Mouse (Mus musculus) heart, embryonic 11.5 days (tissue): ENCODE measurements around the gene Nupr1. TPM values are rescaled to one million over a fixed set of nuclear protein-coding genes. Genes with fewer than 3 reads are reported as not detected.

Experiments
- ATAC-seq: fragments of 200-750 bp; cut with Nextera tagmentation; replicated peaks from 2 replicates; pipeline ENCODE4 v1.8.0; 2017; ENCODE audit warnings: moderate library complexity; ENCODE audit not compliant: insufficient number of reproducible peaks, low FRiP score, low TSS enrichment
- H3K27ac ChIP-seq: fragments of 300-500 bp; sonication (generic); 2 replicates; pipeline ENCODE4 v1.5.1; 2014; ENCODE audit warnings: mild to moderate bottlenecking, low read depth, low read length
- H3K27me3 ChIP-seq: fragments of 300-500 bp; sonication (generic); 2 replicates; pipeline ENCODE4 v1.6.1; 2014; ENCODE audit warnings: mild to moderate bottlenecking, low read length, mixed read lengths; ENCODE audit not compliant: control insufficient read depth, insufficient read depth
- H3K36me3 ChIP-seq: fragments of 300-500 bp; sonication (generic); 2 replicates; pipeline ENCODE4 v1.6.1; 2014; ENCODE audit warnings: mild to moderate bottlenecking, low read length, moderate library complexity, mixed read lengths; ENCODE audit not compliant: control insufficient read depth, insufficient read depth
- H3K4me1 ChIP-seq: fragments of 300-500 bp; sonication (generic); 2 replicates; pipeline ENCODE4 v1.6.1; 2014; ENCODE audit warnings: low read length; ENCODE audit not compliant: control insufficient read depth, insufficient read depth
- H3K4me2 ChIP-seq: fragments of 300-500 bp; sonication (generic); 2 replicates; pipeline ENCODE4 v1.6.1; 2014; ENCODE audit warnings: mild to moderate bottlenecking, moderate library complexity
- H3K4me3 ChIP-seq: fragments of 300-500 bp; sonication (generic); 2 replicates; pipeline ENCODE4 v1.5.1; 2014; ENCODE audit warnings: low read depth, low read length
- H3K9ac ChIP-seq: fragments of 300-500 bp; sonication (generic); 2 replicates; pipeline ENCODE4 v1.6.1; 2014; ENCODE audit warnings: mild to moderate bottlenecking, low read depth, low read length, moderate library complexity
- H3K9me3 ChIP-seq: fragments of 300-500 bp; sonication (generic); replicated peaks from 2 replicates; pipeline ENCODE4 v1.6.1; 2016; ENCODE audit warnings: low read length; ENCODE audit not compliant: control insufficient read depth
- WGBS: fragments of 180-500 bp; shearing (Covaris S2); extraction: QIAGEN DNeasy Blood & Tissue Kit; methylation state at CpG from one replicate; pipeline ENCODE4 v1.1.7; 2014; ENCODE audit not compliant: insufficient replicate concordance; 5-methylcytosine and 5-hydroxymethylcytosine counted together
- polyA plus RNA-seq: library from polyadenylated mRNA; unstranded; fragments of >200 nt; fragmentation: Nextera tagmentation; extraction: Ambion mirVana; gene quantifications from 2 replicates; pipeline ENCODE4 v1.2.1, GENCODE M21; 2014

Gene Nupr1
- polyA plus RNA-seq, 1 experiment from 2014 or later, result 1.2 TPM

- Histone ChIP-seq H3K4me3 (no peak overlapping the region), H3K4me2 (no peak overlapping the region), H3K36me3 (no peaks in the 10 kb centered on the region), H3K4me1 (peaks cover 3% of the 10 kb centered on the region), H3K27me3 (no peaks in the 10 kb centered on the region), H3K9ac (no peak overlapping the region), H3K9me3 (no peaks in the 10 kb centered on the region), H3K27ac (no peak overlapping the region)
- ATAC-seq, result no peak
- 68% methylated on average over 9 of the region's 9 CpGs for WGBS
Observed at GRCm38 (mm10) chr7:126621452-126622359, 9.0 kb downstream of the Nupr1 start.

- no peak for ATAC-seq
Observed at GRCm38 (mm10) chr7:126619559-126620275, 10.9 kb downstream of the Nupr1 start.

GRCm38 (mm10) chr7:126616707-126617106 is 14.0 kb downstream of the Nupr1 start:
- no peak overlapping the region for H3K27ac ChIP-seq
- ATAC-seq, result no peak
- no peaks in the 10 kb centered on the region for H3K9me3 ChIP-seq
- no peak overlapping the region for H3K4me3 ChIP-seq
- H3K4me2 ChIP-seq, result no peak overlapping the region
- 72% methylated on average over 3 of the region's 3 CpGs for WGBS
- no peaks in the 10 kb centered on the region for H3K4me1 ChIP-seq
- H3K36me3 ChIP-seq, result no peaks in the 10 kb centered on the region
- no peak overlapping the region for H3K9ac ChIP-seq
- H3K27me3 ChIP-seq, result no peaks in the 10 kb centered on the region

More at GRCm38 (mm10) chr7:126619559-126620275, 10.9 kb downstream of the Nupr1 start:
- H3K9me3 ChIP-seq, result no peaks in the 10 kb centered on the region
- WGBS, result 74% methylated on average over 10 of the region's 10 CpGs
- H3K9ac ChIP-seq, result no peak overlapping the region
- H3K27ac ChIP-seq, result no peak overlapping the region
- no peak overlapping the region for H3K4me2 ChIP-seq
- H3K27me3 ChIP-seq, result no peaks in the 10 kb centered on the region
- H3K4me1 ChIP-seq, result no peaks in the 10 kb centered on the region
- H3K4me3 ChIP-seq, result no peak overlapping the region
- no peaks in the 10 kb centered on the region for H3K36me3 ChIP-seq

- Histone ChIP-seq H3K4me2 (no peak overlapping the region), H3K27ac (no peak overlapping the region), H3K36me3 (no peaks in the 10 kb centered on the region), H3K4me1 (no peaks in the 10 kb centered on the region), H3K27me3 (no peaks in the 10 kb centered on the region), H3K9ac (no peak overlapping the region), H3K4me3 (no peak overlapping the region), H3K9me3 (no peaks in the 10 kb centered on the region)
- 66% methylated on average over 3 of the region's 3 CpGs for WGBS
- no peak for ATAC-seq
Observed at GRCm38 (mm10) chr7:126612736-126613135, 17.9 kb downstream of the Nupr1 start.

GRCm38 (mm10) chr7:126607796-126608195 is 22.9 kb downstream of the Nupr1 start:
- no peak for ATAC-seq
- Histone ChIP-seq H3K9me3 (no peaks in the 10 kb centered on the region), H3K4me3 (no peak overlapping the region), H3K36me3 (no peaks in the 10 kb centered on the region), H3K27ac (no peak overlapping the region), H3K4me2 (no peak overlapping the region), H3K9ac (no peak overlapping the region), H3K4me1 (no peaks in the 10 kb centered on the region), H3K27me3 (no peaks in the 10 kb centered on the region)
- WGBS, result 81% methylated on average over 5 of the region's 5 CpGs

GRCm38 (mm10) chr7:126607064-126607463 is 23.6 kb downstream of the Nupr1 start:
- no peaks in the 10 kb centered on the region for H3K9me3 ChIP-seq
- no peak overlapping the region for H3K4me3 ChIP-seq
- no peak for ATAC-seq
- no peaks in the 10 kb centered on the region for H3K4me1 ChIP-seq
- H3K9ac ChIP-seq, result no peak overlapping the region
- H3K27ac ChIP-seq, result no peak overlapping the region
- H3K4me2 ChIP-seq, result no peak overlapping the region
- WGBS, result 76% methylated on average over 3 of the region's 3 CpGs
- no peaks in the 10 kb centered on the region for H3K27me3 ChIP-seq
- no peaks in the 10 kb centered on the region for H3K36me3 ChIP-seq

- no peaks in the 10 kb centered on the region for H3K4me1 ChIP-seq
- 88% methylated on average over 5 of the region's 5 CpGs for whole genome bisulfite sequencing
- ATAC-seq, result no peak
- no peaks in the 10 kb centered on the region for H3K27me3 ChIP-seq
- H3K4me3 ChIP-seq, result no peak overlapping the region
- H3K9ac ChIP-seq, result no peak overlapping the region
- H3K9me3 ChIP-seq, result no peaks in the 10 kb centered on the region
- no peak overlapping the region for H3K27ac ChIP-seq
- no peaks in the 10 kb centered on the region for H3K36me3 ChIP-seq
- H3K4me2 ChIP-seq, result no peak overlapping the region
Observed at GRCm38 (mm10) chr7:126606611-126607010, 24.1 kb downstream of the Nupr1 start.

- no peaks in the 10 kb centered on the region for H3K27me3 ChIP-seq
Observed at GRCm38 (mm10) chr7:126602650-126603049, 28.0 kb downstream of the Nupr1 start.

More at GRCm38 (mm10) chr7:126602650-126603049, 28.0 kb downstream of the Nupr1 start:
- no peak overlapping the region for H3K4me3 ChIP-seq
- H3K9ac ChIP-seq, result no peak overlapping the region
- no peak overlapping the region for H3K4me2 ChIP-seq
- no peak overlapping the region for H3K27ac ChIP-seq
- H3K36me3 ChIP-seq, result no peaks in the 10 kb centered on the region
- no peaks in the 10 kb centered on the region for H3K4me1 ChIP-seq
- no peaks in the 10 kb centered on the region for H3K9me3 ChIP-seq
- ATAC-seq, result no peak
- 71% methylated on average over 3 of the region's 3 CpGs for WGBS
